1 mouse cellular context compared by ENCODE assay signal in the genomic region with DNA sequence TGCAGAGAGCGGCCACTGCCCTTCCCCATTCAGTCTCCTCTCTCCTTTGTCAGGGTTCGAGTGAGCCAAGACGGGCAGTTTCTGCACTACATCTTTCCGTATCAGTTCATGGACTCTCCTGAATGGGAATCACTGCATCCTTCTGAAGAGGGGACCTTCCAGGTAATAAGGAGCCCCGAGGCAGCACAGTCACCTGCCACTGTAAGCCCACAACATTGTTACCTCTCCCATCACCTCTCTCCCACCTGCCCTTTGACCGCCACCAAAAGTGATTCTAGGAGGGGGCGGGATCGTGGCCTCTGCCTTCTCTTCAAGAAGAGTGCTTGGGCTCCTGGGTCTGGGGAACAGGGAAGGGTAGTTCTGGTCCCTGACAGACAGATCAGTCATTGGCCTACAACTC.
TF ChIP-seq lines count a peak whose summit lies in the region.

No protein-coding gene starts in this region.

TF ChIP-seq in MEL, 35 proteins besides CTCF, POLR2A, EP300 and RAD21:
- no peak for TF ChIP-seq TAL1 (IDR thresholded peaks at IDR 0.05; ENCODE audit: low read length)
- TF ChIP-seq MAZ (IDR thresholded peaks at IDR 0.05; ENCODE audit: low read depth, low read length), result no peak
- TF ChIP-seq ZNF384 (IDR thresholded peaks at IDR 0.05; ENCODE audit: low read depth, low read length), result no peak
- no peak for TF ChIP-seq UBTF (IDR thresholded peaks at IDR 0.05; ENCODE audit: borderline replicate concordance, insufficient read depth, low read depth, low read length)
- no peak for TF ChIP-seq POLR2AphosphoS2 (IDR thresholded peaks at IDR 0.05; ENCODE audit: low read length)
